Mouse (Mus musculus) embryonic fibroblast, embryonic 13.5 days (primary cell): Measurements from ENCODE around the gene Gpr155.

Experiments
- CTCF ChIP-seq: IDR thresholded peaks from 2 replicates; pipeline ENCODE4 v1.5.1; 2011; ENCODE audit warnings: mild to moderate bottlenecking, control low read depth, low read length, moderate library complexity, borderline replicate concordance; ENCODE audit not compliant: insufficient read depth
- POLR2A ChIP-seq: IDR thresholded peaks from 2 replicates; pipeline ENCODE4 v1.6.1; 2011; ENCODE audit warnings: low read depth, mild to moderate bottlenecking, control low read depth, low read length, moderate library complexity

GRCm38 (mm10) chr2:73428803-73429468, 42.6 kb upstream of the Gpr155 start:
- TF ChIP-seq POLR2A (no peak), CTCF (no peak)
